Mouse (Mus musculus) CD8-positive naive resting alpha-beta T cell, adult 57 days (primary cell): Measurements from ENCODE around the gene Rad51b. TPM values are rescaled to one million over a fixed set of nuclear protein-coding genes. Genes with fewer than 3 reads are reported as not detected.

Experiments used
- total RNA-seq: library from RNA; stranded (reverse); gene quantifications from one replicate; pipeline ENCODE4 v1.2.4, GENCODE M21; 2023

Rad51b gene
- not detected for total RNA-seq

GRCm38 (mm10) chr12:79297121-79297576 lies at the start of gene Rad51b:
Gene Rad51b (plus strand): TSS chr12:79297282.

DNA sequence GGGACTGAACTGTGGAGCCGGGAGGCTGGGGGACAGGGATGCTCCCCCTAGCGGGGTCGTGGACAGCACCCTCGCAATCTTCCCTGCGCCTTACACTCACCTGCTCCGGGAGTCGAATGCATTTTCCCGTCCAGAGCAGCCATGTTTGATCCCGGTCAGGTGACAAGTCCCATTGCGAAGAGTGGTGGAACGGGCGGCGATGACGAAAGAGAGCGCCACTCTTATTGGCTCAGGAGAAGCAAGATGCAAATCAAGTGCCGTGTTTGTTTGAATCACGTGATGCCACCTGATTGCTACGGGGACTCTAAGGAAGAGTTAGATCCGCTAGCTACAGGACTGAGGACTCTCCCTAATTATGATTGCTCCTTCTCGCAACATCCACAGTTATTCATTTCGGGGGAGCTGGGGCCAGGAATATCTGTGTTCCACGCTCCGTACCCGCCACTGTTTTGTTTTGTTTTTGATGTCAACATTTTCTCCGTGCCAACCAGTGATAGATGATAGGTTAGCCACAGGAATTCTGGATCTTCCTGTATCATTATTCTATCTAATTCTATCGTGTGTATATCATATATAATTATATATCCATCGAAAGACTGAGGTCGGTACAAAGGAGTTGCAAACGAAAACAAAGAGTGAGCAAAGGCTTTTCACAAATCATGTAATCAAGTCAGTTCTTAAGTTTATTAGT lies 811 bp upstream of the Rad51b start, which contains the start of gene Zfyve26:
Gene Zfyve26 (minus strand): TSS at position 179 of the 691 bp plus-strand sequence.

Other genes starting within 250 kb of the Rad51b start
- 7.0 TPM for gene Pigh, start 207.6 kb upstream of the Rad51b start, total RNA-seq
- gene Arg2, start 166.5 kb upstream of the Rad51b start, total RNA-seq: not detected
- 53.2 TPM for gene Vti1b, start 124.6 kb upstream of the Rad51b start, total RNA-seq
- 18.7 TPM for gene Rdh11, start 105.0 kb upstream of the Rad51b start, total RNA-seq
- 4.1 TPM for gene Rdh12, start 88.4 kb upstream of the Rad51b start, total RNA-seq
- 77.0 TPM for gene Zfyve26, start 978 bp upstream of the Rad51b start, total RNA-seq